Mouse (Mus musculus): ENCODE results near the gene Tgfb1i1. TPM values are rescaled to one million over a fixed set of nuclear protein-coding genes. Genes with fewer than 3 reads are reported as not detected.

Gene Tgfb1i1
- polyA plus RNA-seq, 1 experiment from 2014 or later = 20.2 TPM

DNA sequence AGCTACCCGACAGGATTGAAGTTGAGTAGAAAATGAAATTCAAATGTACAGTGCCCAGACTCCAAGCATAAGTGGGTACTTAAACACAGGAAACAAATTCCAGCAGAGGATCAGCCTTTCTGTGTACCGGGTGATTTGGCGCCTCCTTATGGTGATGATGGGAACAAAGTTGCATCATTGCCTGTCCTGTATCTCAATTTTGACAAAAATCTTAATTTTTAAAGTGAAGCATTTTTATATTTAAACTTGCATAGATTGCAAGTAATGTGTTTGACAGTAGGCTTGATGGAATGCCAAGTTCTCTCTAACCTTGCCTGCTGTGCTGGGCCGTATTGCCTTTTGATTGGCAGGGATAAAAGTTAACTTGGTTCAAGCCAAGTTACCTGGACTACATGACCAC lies 7.6 kb upstream of the Tgfb1i1 start:
- Histone ChIP-seq H3K9ac (replicated peaks; ENCODE audit: low read length) (no peak overlapping the region), H3K27me3 (ENCODE audit: control insufficient read depth, insufficient read depth, low read length) (no peaks in the 10 kb centered on the region)
- peak; percentile 59 for DNase-seq

GRCm38 (mm10) chr7:128240131-128240784 lies 6.4 kb upstream of the Tgfb1i1 start:
- peaks cover 43% of the 10 kb centered on the region for H3K36me3 ChIP-seq (ENCODE audit: control insufficient read depth, insufficient read depth, low read length)
- H3K9ac ChIP-seq (replicated peaks; ENCODE audit: low read length) = no peak overlapping the region
- H3K4me2 ChIP-seq (ENCODE audit: low read length) = no peak overlapping the region
- no peaks in the 10 kb centered on the region for H3K27me3 ChIP-seq (ENCODE audit: control insufficient read depth, insufficient read depth, low read length)
- ATAC-seq (ENCODE audit: low FRiP score, low TSS enrichment) (no peak), DNase-seq (no peak)
- 95% methylated on average over 27 of the region's 27 CpGs for WGBS
- H3K27ac ChIP-seq (replicated peaks; ENCODE audit: low read depth, low read length) = no peak overlapping the region
- no peak overlapping the region for H3K4me3 ChIP-seq (replicated peaks; ENCODE audit: low read depth, low read length)
- H3K4me1 ChIP-seq (ENCODE audit: control insufficient read depth, insufficient read depth, low read length) = peaks cover 12% of the 10 kb centered on the region
- H3K9me3 ChIP-seq (ENCODE audit: control insufficient read depth, low read length) = no peaks in the 10 kb centered on the region

More for the DNA sequence above, 7.6 kb upstream of the Tgfb1i1 start:
- H3K36me3 ChIP-seq (ENCODE audit: control insufficient read depth, insufficient read depth, low read length) = peaks cover 31% of the 10 kb centered on the region
- peak overlapping the region; percentile 63 for H3K4me2 ChIP-seq (ENCODE audit: low read length)
- peak overlapping the region; percentile 67 for H3K4me3 ChIP-seq (replicated peaks; ENCODE audit: low read depth, low read length)
- WGBS = 23% methylated on average over 4 of the region's 4 CpGs
- no peaks in the 10 kb centered on the region for H3K9me3 ChIP-seq (ENCODE audit: control insufficient read depth, low read length)
- no peak overlapping the region for H3K27ac ChIP-seq (replicated peaks; ENCODE audit: low read depth, low read length)
- no peak for ATAC-seq (ENCODE audit: low FRiP score, low TSS enrichment)
- H3K4me1 ChIP-seq (ENCODE audit: control insufficient read depth, insufficient read depth, low read length) = peaks cover 12% of the 10 kb centered on the region

DNA sequence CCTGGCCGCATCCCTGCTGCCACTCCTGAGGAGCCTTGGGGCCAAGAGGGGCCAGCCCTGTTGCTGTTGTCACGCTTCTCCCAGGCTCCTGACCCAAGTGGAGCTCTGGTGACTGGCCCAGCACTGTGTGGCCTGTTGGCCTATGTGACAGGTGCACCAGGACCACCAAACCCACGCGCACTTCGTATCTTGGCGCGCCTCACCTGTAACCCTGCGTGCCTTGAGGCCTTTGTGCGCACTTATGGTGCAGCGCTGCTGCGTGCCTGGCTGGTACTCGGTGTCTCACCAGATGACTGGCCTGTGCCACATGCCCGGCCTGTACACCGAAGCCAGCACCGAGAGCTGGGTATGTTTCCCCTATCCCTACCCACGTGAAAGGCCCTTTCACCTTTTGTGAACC lies 4.3 kb upstream of the Tgfb1i1 start:
- no peak overlapping the region for H3K4me3 ChIP-seq (replicated peaks; ENCODE audit: low read depth, low read length)
- H3K9me3 ChIP-seq (ENCODE audit: control insufficient read depth, low read length) = no peaks in the 10 kb centered on the region
- no peak for ATAC-seq (ENCODE audit: low FRiP score, low TSS enrichment)
- H3K36me3 ChIP-seq (ENCODE audit: control insufficient read depth, insufficient read depth, low read length) = peaks cover 43% of the 10 kb centered on the region
- no peak for DNase-seq
- H3K4me2 ChIP-seq (ENCODE audit: low read length) = no peak overlapping the region
- H3K27me3 ChIP-seq (ENCODE audit: control insufficient read depth, insufficient read depth, low read length) = no peaks in the 10 kb centered on the region
- no peak overlapping the region for H3K27ac ChIP-seq (replicated peaks; ENCODE audit: low read depth, low read length)
- WGBS = 96% methylated on average over 16 of the region's 16 CpGs
- H3K4me1 ChIP-seq (ENCODE audit: control insufficient read depth, insufficient read depth, low read length) = peaks cover 14% of the 10 kb centered on the region
- no peak overlapping the region for H3K9ac ChIP-seq (replicated peaks; ENCODE audit: low read length)

DNA sequence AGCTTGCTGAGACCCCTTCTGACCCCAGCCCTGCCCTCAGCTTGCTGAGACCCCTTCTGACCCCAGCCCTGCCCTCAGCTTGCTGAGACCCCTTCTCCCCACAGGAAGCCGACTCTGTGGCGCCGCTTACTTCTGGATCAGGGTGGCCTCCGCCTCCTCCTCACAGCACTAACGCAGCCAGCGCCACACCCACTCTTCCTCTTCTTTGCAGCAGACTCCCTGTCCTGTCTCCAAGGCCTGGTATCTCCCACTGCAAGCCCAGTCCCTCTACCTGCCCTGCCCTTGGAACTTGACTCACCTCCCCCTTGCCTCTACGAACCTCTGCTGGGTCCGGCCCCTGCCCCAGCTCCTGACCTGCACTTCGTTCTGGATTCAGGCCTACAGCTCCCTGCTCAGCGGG lies 2.7 kb upstream of the Tgfb1i1 start:
- no peaks in the 10 kb centered on the region for H3K27me3 ChIP-seq (ENCODE audit: control insufficient read depth, insufficient read depth, low read length)
- 50% methylated on average over 10 of the region's 10 CpGs for WGBS
- no peak overlapping the region for H3K9ac ChIP-seq (replicated peaks; ENCODE audit: low read length)
- H3K4me2 ChIP-seq (ENCODE audit: low read length) = no peak overlapping the region
- DNase-seq (no peak), ATAC-seq (ENCODE audit: low FRiP score, low TSS enrichment) (no peak)
- peaks cover 43% of the 10 kb centered on the region for H3K36me3 ChIP-seq (ENCODE audit: control insufficient read depth, insufficient read depth, low read length)
- H3K4me1 ChIP-seq (ENCODE audit: control insufficient read depth, insufficient read depth, low read length) = peaks cover 10% of the 10 kb centered on the region
- no peak overlapping the region for H3K4me3 ChIP-seq (replicated peaks; ENCODE audit: low read depth, low read length)
- no peak overlapping the region for H3K27ac ChIP-seq (replicated peaks; ENCODE audit: low read depth, low read length)
- no peaks in the 10 kb centered on the region for H3K9me3 ChIP-seq (ENCODE audit: control insufficient read depth, low read length)

DNA sequence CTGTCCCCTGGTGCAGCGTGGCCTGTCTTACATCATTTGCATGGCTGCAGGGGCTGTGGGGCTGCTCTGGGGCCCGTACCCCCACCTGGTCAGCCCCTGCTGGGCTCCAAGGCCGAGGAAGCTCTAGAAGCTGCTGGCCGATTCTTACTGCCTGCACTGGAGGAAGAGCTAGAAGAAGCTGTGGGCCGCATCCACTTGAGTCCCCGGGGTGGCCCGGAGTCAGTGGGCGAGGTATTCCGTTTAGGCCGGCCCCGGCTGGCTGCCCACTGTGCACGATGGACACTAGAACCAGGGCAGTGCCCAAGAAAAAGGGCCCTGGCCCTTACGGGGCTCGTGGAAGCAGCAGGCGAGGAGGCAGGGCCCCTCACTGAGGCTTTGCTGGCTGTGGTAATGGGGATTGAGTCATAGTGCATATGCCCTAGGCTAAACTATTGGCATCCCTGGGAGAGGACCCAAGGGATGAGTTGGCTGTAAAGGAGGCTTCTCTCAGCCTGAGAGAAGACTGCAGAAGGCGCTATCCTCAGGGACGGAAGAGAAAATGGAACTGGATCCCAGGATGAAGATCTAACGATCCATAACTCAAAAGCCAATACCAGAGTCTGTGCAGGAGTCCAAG lies 2.1 kb upstream of the Tgfb1i1 start:
- Histone ChIP-seq H3K9me3 (ENCODE audit: control insufficient read depth, low read length) (no peaks in the 10 kb centered on the region), H3K4me3 (replicated peaks; ENCODE audit: low read depth, low read length) (no peak overlapping the region), H3K9ac (replicated peaks; ENCODE audit: low read length) (no peak overlapping the region), H3K4me1 (ENCODE audit: control insufficient read depth, insufficient read depth, low read length) (peaks cover 7% of the 10 kb centered on the region; the same call in 1 of the 2 replicates), H3K27me3 (ENCODE audit: control insufficient read depth, insufficient read depth, low read length) (no peaks in the 10 kb centered on the region), H3K27ac (replicated peaks; ENCODE audit: low read depth, low read length) (no peak overlapping the region), H3K4me2 (ENCODE audit: low read length) (no peak overlapping the region), H3K36me3 (ENCODE audit: control insufficient read depth, insufficient read depth, low read length) (peaks cover 43% of the 10 kb centered on the region)
- 80% methylated on average over 18 of the region's 18 CpGs for whole genome bisulfite sequencing
- DNase-seq (no peak), ATAC-seq (ENCODE audit: low FRiP score, low TSS enrichment) (no peak)

- 85% methylated on average over 4 of the region's 4 CpGs for WGBS
- H3K36me3 ChIP-seq (ENCODE audit: control insufficient read depth, insufficient read depth, low read length) = peaks cover 37% of the 10 kb centered on the region
These were observed 1.1 kb upstream of the Tgfb1i1 start for GRCm38 (mm10) chr7:128245547-128245946.

DNA sequence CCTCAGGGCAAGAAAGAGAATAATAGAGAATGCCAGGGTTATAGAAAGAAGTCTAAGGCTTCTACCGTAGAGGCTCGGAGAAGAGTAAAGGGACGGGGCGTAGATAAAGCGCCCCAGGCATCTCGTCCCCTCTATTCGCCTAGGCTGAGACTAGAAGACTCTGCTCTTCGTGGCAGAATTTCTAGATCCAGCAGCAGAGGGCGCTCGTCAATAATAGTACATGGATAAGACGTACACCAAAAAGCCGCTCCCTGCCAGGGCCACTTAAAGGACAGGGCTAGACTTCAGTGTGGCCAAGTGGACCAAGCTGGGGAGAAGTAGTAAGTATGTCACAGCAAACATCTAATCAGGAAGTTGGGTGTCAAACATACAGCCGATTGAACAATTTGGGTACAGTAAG lies 831 bp downstream of the Tgfb1i1 start:
- peak; percentile 94 for DNase-seq
- peak overlapping the region; percentile 56 for H3K4me2 ChIP-seq (ENCODE audit: low read length)
- H3K27ac ChIP-seq (replicated peaks; ENCODE audit: low read depth, low read length) = no peak overlapping the region; the same call in 1 of the 2 replicates
- peaks cover 22% of the 10 kb centered on the region for H3K36me3 ChIP-seq (ENCODE audit: control insufficient read depth, insufficient read depth, low read length)
- H3K9me3 ChIP-seq (ENCODE audit: control insufficient read depth, low read length) = no peaks in the 10 kb centered on the region
- peak overlapping the region; percentile 55; the same call in 1 of the 2 replicates for H3K9ac ChIP-seq (replicated peaks; ENCODE audit: low read length)
- peak overlapping the region; percentile 37 for H3K4me3 ChIP-seq (replicated peaks; ENCODE audit: low read depth, low read length)
- H3K4me1 ChIP-seq (ENCODE audit: control insufficient read depth, insufficient read depth, low read length) = peaks cover 9% of the 10 kb centered on the region; the same call in 1 of the 2 replicates
- 2% methylated on average over 13 of the region's 13 CpGs for WGBS
- H3K27me3 ChIP-seq (ENCODE audit: control insufficient read depth, insufficient read depth, low read length) = peaks cover 4% of the 10 kb centered on the region; the same call in 1 of the 2 replicates
- peak; percentile 72 for ATAC-seq (ENCODE audit: low FRiP score, low TSS enrichment)

More at GRCm38 (mm10) chr7:128245547-128245946, 1.1 kb upstream of the Tgfb1i1 start:
- ATAC-seq (ENCODE audit: low FRiP score, low TSS enrichment) (no peak), DNase-seq (no peak)
- Histone ChIP-seq H3K9ac (replicated peaks; ENCODE audit: low read length) (no peak overlapping the region), H3K27ac (replicated peaks; ENCODE audit: low read depth, low read length) (no peak overlapping the region), H3K9me3 (ENCODE audit: control insufficient read depth, low read length) (no peaks in the 10 kb centered on the region), H3K27me3 (ENCODE audit: control insufficient read depth, insufficient read depth, low read length) (no peaks in the 10 kb centered on the region), H3K4me1 (ENCODE audit: control insufficient read depth, insufficient read depth, low read length) (peaks cover 7% of the 10 kb centered on the region; the same call in 1 of the 2 replicates), H3K4me3 (replicated peaks; ENCODE audit: low read depth, low read length) (no peak overlapping the region), H3K4me2 (ENCODE audit: low read length) (no peak overlapping the region)

DNA sequence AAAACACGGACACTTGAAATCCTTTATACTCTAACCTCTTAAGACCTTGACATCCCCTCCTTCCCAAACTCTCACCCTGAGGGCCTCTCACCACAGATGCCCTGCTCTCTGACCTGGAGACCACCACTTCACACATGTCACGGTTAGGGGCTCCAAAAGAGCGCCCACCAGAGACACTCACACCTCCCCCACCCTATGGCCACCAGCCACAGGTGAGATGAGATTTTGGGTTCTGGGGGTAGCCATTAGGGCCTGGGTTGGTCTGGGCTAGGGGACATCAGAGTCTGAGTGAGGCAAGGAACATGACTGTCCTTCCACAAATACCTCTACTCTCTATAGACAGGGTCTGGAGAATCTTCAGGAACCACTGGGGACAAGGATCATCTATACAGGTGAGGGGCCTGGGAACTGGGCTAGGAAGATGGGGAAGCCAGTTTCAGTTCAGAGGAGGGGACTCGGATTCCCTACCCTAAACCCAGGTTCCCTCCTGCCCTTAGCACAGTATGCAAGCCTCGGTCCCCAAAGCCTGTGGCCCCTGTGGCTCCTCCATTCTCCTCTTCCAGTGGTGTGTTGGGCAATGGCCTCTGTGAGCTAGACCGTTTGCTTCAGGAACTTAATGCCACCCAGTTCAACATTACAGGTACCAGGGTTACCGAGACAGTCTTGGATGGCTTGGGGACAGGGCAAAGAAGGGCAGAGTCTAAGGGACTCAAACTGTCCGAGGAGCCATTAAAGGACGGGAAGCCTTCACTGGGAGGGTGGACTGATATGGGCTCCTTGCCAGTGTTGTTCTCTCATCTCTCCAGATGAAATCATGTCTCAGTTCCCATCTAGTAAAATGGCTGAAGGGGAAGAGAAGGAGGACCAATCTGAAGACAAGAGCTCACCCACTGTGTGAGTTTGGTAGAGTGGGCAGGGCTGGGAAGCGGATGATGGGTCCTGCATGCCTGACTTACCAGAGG lies 1.8 kb downstream of the Tgfb1i1 start:
- no peak overlapping the region for H3K4me3 ChIP-seq (replicated peaks; ENCODE audit: low read depth, low read length)
- DNase-seq = no peak
- H3K9me3 ChIP-seq (ENCODE audit: control insufficient read depth, low read length) = no peaks in the 10 kb centered on the region
- no peak overlapping the region for H3K9ac ChIP-seq (replicated peaks; ENCODE audit: low read length)
- ATAC-seq (ENCODE audit: low FRiP score, low TSS enrichment) = no peak
- H3K4me1 ChIP-seq (ENCODE audit: control insufficient read depth, insufficient read depth, low read length) = peaks cover 13% of the 10 kb centered on the region; the same call in 1 of the 2 replicates
- peaks cover 4% of the 10 kb centered on the region; the same call in 1 of the 2 replicates for H3K27me3 ChIP-seq (ENCODE audit: control insufficient read depth, insufficient read depth, low read length)
- H3K36me3 ChIP-seq (ENCODE audit: control insufficient read depth, insufficient read depth, low read length) = peaks cover 13% of the 10 kb centered on the region; the same call in 1 of the 2 replicates
- WGBS = 87% methylated on average over 10 of the region's 10 CpGs
- no peak overlapping the region for H3K27ac ChIP-seq (replicated peaks; ENCODE audit: low read depth, low read length)
- no peak overlapping the region; the same call in 1 of the 2 replicates for H3K4me2 ChIP-seq (ENCODE audit: low read length)

All from midbrain, embryonic 14.5 days (tissue).